Mouse (Mus musculus): ENCODE results near the gene Ece1. TPM values are rescaled to one million over a fixed set of nuclear protein-coding genes. Genes with fewer than 3 reads are reported as not detected.
A peak's percentile ranks its signal among the peaks of the same experiment; 100 is the strongest.

The Ece1 gene
- total and polyA plus RNA-seq, 3 experiments, result 25.3 to 43.8 TPM; not detected in 1

DNA sequence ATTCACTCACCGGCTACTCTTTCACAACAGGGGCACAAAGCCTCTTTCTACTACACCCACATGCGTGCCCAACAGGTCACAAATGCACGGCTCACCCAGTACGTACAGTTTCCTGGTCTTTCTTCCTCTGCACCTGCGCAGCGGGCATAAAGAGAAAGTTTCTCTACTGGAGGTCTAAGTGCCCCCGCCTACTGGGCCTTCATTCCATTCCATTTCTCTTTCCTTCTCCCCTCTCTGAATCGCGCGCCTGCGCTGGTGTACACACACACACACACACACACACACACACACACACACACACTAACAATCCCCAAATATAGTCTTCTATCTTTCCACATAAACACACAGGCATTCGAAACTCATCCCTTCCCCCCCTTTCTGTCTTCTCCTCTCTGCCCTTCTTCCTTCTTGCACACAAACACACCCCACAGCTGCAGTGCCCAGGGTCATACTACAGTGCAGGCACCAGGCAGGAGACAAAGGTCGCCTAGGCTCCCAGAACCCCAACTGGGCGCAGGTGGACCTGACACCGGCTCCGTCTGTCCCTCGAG, 501 bp upstream of the Ece1 start:
- TF ChIP-seq NRF1 (IDR thresholded peaks at IDR 0.05; ENCODE audit: insufficient read depth, low read depth, low read length, poor library complexity, severe bottlenecking), result peak; percentile 81
- peak; percentile 57; the same call in 1 of the 2 replicates for TF ChIP-seq MAX (IDR thresholded peaks at IDR 0.05; ENCODE audit: low read length)
- TF ChIP-seq MEF2A (IDR thresholded peaks at IDR 0.05; ENCODE audit: extremely low read depth, insufficient replicate concordance, low read depth, low read length, poor library complexity, severe bottlenecking), result peak; percentile 37; the same call in 1 of the 2 replicates
- no peak for TF ChIP-seq USF2 (IDR thresholded peaks at IDR 0.05; ENCODE audit: borderline replicate concordance in 1 of 2, insufficient read depth in 1 of 2, low read depth in 1 of 2, low read length in 2 of 2)
- peak; percentile 53; the same call in 1 of the 2 replicates for TF ChIP-seq E2F4 (IDR thresholded peaks at IDR 0.05; ENCODE audit: borderline replicate concordance, low read depth, low read length)
- TF ChIP-seq POLR2A (IDR thresholded peaks at IDR 0.05; ENCODE audit: control insufficient read depth in 1 of 2, insufficient read depth in 1 of 2, low read depth in 1 of 2, low read length in 2 of 2, poor library complexity in 1 of 2), result peak; percentile 56 to 59; a peak in 3 of 4 replicates
- TF ChIP-seq EP300 (IDR thresholded peaks at IDR 0.05; ENCODE audit: low read depth in 1 of 2, low read length in 2 of 2), result peak; percentile 24 to 29; a peak in 1 of 4 replicates
- 0 out of 2 replicates have a peak, but pooled peaks have one; percentile 25 for TF ChIP-seq BHLHE40 (IDR thresholded peaks at IDR 0.05; ENCODE audit: borderline replicate concordance, low read depth, low read length)
- no peak for TF ChIP-seq USF1 (IDR thresholded peaks at IDR 0.05; ENCODE audit: low read depth, low read length)
- TF ChIP-seq MYC (IDR thresholded peaks at IDR 0.05; ENCODE audit: low read depth, low read length), result no peak
- TF ChIP-seq TCF12 (IDR thresholded peaks at IDR 0.05; ENCODE audit: low read depth, low read length), result peak; percentile 30; the same call in 1 of the 2 replicates
- TF ChIP-seq ETS1 (IDR thresholded peaks at IDR 0.05; ENCODE audit: low read depth, low read length), result peak; percentile 44
- no peak for TF ChIP-seq CTCF (IDR thresholded peaks at IDR 0.05 in 2 of 3, conservative IDR thresholded peaks at IDR 0.05 in 1 of 3; ENCODE audit: control insufficient read depth in 1 of 3, insufficient read depth in 1 of 3, low read depth in 2 of 3, low read length in 3 of 3, poor library complexity in 1 of 3, severe bottlenecking in 1 of 3)
- TF ChIP-seq ELF1 (IDR thresholded peaks at IDR 0.05; ENCODE audit: low read depth, low read length), result peak; percentile 50; the same call in 1 of the 2 replicates
- TF ChIP-seq ZC3H11A (IDR thresholded peaks at IDR 0.05; ENCODE audit: low read depth, low read length), result peak; percentile 4; the same call in 1 of the 2 replicates
- peak; percentile 79 for TF ChIP-seq TBP (IDR thresholded peaks at IDR 0.05; ENCODE audit: low read depth, low read length)
- no peak for TF ChIP-seq POLR2AphosphoS5 (IDR thresholded peaks at IDR 0.05; ENCODE audit: borderline replicate concordance, low read depth, low read length)
- TF ChIP-seq NELFE (IDR thresholded peaks at IDR 0.05; ENCODE audit: low read depth, low read length), result peak; percentile 57; the same call in 1 of the 2 replicates
- peak; percentile 71; the same call in 1 of the 2 replicates for TF ChIP-seq ZMIZ1 (IDR thresholded peaks at IDR 0.05; ENCODE audit: low read depth, low read length)
- TF ChIP-seq MXI1 (IDR thresholded peaks at IDR 0.05; ENCODE audit: low read depth, low read length), result peak; percentile 82
- TF ChIP-seq HCFC1 (IDR thresholded peaks at IDR 0.05; ENCODE audit: low read depth, low read length), result peak; percentile 63; the same call in 1 of the 2 replicates
- no peak for TF ChIP-seq KAT2A (conservative IDR thresholded peaks at IDR 0.05; ENCODE audit: low read depth, low read length)
- peak; percentile 87; the same call in 1 of the 2 replicates for TF ChIP-seq SIN3A (IDR thresholded peaks at IDR 0.05; ENCODE audit: low read length)
- TF ChIP-seq GABPA (IDR thresholded peaks at IDR 0.05; ENCODE audit: low read depth, low read length), result 0 out of 2 replicates have a peak, but pooled peaks have one; percentile 36
- Histone ChIP-seq H3K4me1 (ENCODE audit: control insufficient read depth in 1 of 2, insufficient read depth in 2 of 2, low read length in 2 of 2) (peaks cover 0 to 18% of the 10 kb centered on the region in 2 experiments; a peak in 2 of 4 replicates), H3K9me3 (replicated peaks; ENCODE audit: insufficient read depth, low read length) (no peaks in the 10 kb centered on the region), H3K79me2 (ENCODE audit: control insufficient read depth, insufficient read depth, low read length, poor library complexity) (no peaks in the 10 kb centered on the region; the same call in 1 of the 2 replicates), H3K27ac (ENCODE audit: control insufficient read depth, low read depth, low read length) (peak overlapping the region; percentile 75), H3K9ac (ENCODE audit: control insufficient read depth, low read depth, low read length, poor library complexity, severe bottlenecking) (peak overlapping the region; percentile 69), H3K27me3 (ENCODE audit: control insufficient read depth in 1 of 2, insufficient read depth in 2 of 2, low read length in 2 of 2) (no peaks in the 10 kb centered on the region), H3K36me3 (ENCODE audit: control insufficient read depth in 1 of 2, insufficient read depth in 2 of 2, low read length in 2 of 2) (peaks cover 0 to 4% of the 10 kb centered on the region in 2 experiments; a peak in 2 of 4 replicates), H3K4me3 (ENCODE audit: control insufficient read depth in 1 of 2, insufficient read depth in 1 of 2, low read depth in 2 of 2, low read length in 2 of 2) (peak overlapping the region; percentile 71 to 84)
- peak; percentile 93 for DNase-seq (ENCODE audit: low read depth, low spot score)
